Mouse (Mus musculus): Measurements from ENCODE around the gene Gm5662.
"Not testable (repeated sequence)": the region's sequence is repeated elsewhere in the genome, so short reads cannot be mapped to it uniquely, and the experiment has no call there.

Gm5662 gene

DNA sequence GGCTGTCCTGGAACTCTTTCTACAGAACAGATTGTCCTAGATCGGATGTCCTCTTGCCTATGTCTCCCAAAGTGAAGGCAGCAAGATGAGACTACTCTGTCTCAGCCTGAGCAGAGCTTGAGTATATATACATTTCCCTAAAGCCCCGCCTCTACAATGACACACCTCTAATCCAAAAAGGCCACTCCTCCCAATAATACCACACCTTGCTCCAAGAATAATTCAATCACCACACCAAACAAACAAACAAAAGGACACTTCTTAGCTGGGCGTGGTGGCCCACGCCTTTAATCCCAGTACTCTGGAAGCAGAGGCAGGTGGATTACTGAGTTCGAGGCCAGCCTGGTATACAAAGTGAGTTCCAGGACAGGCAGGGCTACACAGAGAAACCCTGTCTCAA lies at the start of gene Gm5662:
TSS of gene Gm5662 (minus strand) at position 101 of the 400 bp plus-strand sequence.
- DNase-seq: not testable (repeated sequence)

DNA sequence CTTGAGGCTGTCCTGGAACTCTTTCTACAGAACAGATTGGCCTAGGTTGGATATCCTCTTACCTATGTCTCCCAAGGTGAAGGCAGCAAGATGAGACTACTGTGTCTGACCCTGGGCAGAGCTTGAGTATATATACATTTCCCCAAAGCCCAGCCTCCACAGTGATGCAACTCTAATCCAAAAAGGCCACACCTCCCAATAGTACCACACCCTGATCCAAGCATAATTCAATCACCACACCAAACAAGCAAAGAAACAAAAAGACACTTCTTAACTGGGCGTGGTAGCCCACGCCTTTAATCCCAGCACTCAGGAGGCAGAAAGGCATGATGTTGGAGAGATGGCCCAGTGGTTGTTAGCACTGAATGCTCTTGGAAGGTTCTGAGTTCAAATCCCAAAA lies 49.6 kb upstream of the Gm5662 start, which contains the start of gene Gm5039:
TSS of gene Gm5039 (minus strand) at position 101 of the 400 bp plus-strand sequence.
- DNase-seq: not testable (repeated sequence)

DNA sequence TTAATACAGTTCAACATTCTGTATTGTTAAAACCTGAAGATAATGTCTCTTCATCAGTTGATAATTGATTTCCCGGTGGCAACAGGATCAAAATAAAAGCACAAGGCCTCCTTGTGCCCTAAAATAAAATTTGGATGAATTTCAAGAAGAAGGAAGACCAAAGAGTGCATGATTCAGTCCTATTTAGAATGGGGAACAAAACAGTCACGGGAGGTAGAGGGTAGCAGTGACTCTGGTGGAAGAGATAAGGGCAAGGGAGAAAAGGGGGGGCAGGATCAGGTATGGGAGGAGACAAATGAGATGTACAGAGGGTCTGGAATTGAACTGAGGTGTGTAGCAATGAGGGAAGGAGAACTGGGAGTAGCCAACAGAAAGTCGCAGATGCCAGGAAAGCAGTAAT lies 40.3 kb upstream of the Gm5662 start:
- no peak for DNase-seq

DNA sequence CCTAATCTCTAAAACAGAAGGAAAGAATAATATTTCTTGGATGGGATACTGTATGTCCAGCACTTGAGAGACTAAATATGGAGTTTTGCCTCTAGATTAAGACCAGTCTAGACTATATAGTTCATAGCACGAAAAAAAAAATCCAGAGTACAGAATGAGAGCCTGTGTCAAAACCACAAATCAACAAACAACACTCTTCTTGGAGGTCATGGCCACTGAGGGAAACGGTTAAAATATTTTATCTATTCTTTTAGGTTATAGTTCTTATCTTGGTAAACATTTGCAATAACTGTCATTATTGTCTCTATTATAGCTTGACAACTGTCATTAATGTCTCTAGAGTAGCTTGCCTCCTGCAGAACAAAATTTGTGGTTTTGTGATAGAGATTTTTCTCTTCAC lies 22.9 kb upstream of the Gm5662 start:
- DNase-seq: not testable (repeated sequence)

DNA sequence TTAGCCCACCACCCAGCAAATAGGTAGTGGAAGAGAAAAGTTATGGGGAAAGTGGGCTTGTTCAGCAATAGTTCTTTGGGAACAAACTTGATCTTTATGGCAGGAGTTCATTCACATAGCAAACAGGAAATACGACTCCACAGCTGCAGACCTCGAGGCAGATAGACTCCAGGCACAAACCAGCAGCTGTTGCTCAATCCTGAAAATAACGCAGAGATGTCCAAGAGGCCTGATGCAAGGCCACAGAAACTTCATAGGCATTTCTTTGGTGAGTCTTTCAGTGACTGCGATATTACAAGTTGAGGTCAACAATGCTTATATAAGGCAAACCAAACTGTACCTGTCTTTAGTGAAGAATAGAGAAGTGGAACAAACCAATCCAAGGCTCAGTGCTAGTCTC lies 18.8 kb upstream of the Gm5662 start:
- not testable (repeated sequence) for DNase-seq

DNA sequence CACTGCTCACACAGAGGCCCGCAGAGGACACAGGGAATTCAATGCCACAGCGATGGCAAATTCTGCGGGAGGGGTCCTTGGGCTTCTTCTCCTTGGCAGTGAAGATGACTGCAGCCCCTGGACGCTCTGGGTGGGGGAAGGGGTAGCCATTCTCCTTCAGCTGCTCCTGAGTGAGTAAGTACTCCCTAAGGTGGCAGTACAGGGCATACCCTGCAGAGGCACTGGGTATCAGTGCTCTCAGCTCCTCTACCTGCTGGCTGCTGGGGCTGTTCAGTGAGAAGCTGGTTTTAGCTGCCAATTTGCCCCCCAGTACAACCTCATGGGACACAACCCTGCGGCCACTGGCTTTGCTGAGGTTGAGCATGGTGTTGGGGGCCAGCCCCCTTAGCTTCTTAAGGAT lies 10.9 kb upstream of the Gm5662 start:
- DNase-seq: not testable (repeated sequence)

DNA sequence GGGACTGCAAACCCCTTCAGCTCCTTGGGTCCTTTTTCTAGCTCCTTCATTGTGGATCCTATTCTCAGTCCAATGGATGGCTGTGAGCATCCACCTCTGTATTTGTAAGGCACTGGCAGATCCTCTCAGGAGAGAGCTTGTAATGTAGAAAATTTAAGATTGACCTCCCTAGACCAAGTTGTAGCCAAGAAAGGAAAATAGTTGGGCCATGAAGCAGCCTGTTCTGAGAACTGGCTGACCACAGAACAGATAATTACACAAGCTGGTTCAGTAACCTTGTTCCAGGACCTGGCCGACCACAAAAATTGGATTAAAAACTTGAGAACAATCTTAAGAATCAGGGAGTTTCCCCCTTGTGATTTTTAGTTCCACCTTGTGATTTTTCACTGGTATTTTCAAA lies 17.1 kb downstream of the Gm5662 start:
- DNase-seq: no peak

DNA sequence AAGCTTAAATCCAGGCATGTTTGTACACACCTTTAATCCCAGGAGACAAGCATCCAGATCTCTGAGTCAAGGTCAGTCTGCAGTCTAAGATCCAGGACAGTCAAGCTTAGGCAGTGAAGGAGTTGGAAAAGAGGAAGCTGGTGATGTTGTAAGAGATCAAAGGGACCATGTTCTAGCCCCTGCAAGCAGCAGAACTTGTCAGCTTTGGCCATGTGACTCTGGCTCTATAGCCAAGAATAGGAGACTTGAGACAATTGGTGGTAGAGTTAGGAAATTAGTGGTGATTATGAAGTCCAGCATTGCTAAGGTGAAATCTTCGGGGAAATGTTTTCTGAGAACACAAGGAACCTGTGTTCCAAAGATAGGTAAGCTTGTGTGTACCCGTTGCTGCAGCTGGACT lies 18.4 kb downstream of the Gm5662 start:
- not testable (repeated sequence) for DNase-seq

DNA sequence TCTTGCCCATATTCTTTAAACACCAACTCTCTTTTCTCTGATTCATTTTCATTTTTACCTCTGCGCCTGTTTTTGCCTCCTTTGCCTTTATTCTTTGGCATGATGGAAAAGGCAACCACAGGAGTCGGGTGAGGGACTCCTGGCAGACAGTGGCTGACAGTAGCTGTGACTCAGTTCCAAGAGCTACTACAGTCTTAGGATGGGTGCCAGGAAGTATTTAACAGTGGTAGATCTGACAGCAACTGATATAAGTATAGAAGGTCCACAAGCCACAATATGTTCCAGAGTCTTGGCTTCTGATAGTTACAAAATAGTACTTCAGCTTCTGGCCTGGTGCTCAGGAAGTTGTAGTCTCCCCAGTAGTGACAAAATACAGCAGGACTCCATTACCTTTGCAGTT lies 24.3 kb downstream of the Gm5662 start, which contains the start of gene Gm8332:
TSS of gene Gm8332 (minus strand) at position 101 of the 400 bp plus-strand sequence.
- not testable (repeated sequence) for DNase-seq

DNA sequence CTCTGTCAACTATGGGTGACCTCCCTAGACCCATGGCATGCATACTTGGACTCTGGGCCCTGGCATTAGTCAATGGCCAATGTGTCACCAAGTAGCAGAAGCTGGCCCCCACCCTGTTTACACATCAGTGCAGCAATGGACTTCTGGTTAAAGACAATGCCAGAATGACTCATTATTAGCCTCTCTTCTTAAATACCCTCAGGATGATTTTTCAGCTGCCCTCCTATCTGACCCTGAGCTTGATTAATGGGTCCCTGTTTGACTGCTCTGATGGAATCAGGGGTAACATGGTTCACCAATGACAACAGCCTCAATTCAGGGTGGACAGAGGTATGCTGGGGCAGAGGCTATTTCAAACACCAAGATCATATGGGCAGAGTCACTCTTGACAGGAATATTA lies 28.5 kb downstream of the Gm5662 start:
- DNase-seq: not testable (repeated sequence)

DNA sequence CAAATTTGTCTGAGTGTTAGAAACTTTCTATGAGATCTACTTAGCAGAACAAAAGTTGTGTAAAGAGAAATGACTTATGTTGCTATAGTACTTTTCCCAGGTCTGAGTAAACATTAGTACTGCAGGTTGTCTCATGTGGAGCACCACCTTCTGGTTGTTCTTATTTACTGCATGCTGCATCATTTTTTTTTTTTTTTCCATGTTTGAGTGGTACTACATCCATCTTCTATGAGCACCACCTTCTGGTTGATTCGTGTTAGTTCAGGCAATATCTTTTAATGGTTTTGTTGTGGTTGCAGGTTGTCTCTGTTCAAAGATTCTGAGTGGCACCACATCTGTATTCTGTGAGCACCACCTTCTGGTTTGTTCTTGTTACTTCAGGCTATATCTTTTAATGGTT lies 31.4 kb downstream of the Gm5662 start:
- not testable (repeated sequence) for DNase-seq
